Mouse (Mus musculus): ENCODE data around the gene Ankle1.
"Not testable (repeated sequence)": the region's sequence is repeated elsewhere in the genome, so short reads cannot be mapped to it uniquely, and the experiment has no call there.

The Ankle1 gene

GRCm38 (mm10) chr8:71407441-71407840 is 1.6 kb downstream of the Ankle1 start:
- DNase-seq (ENCODE audit: low spot score in 2 of 2), result no peak

- DNase-seq (ENCODE audit: low spot score in 2 of 2), result no peak
Measured at GRCm38 (mm10) chr8:71408231-71408630, 2.4 kb downstream of the Ankle1 start.

- DNase-seq (ENCODE audit: low spot score in 2 of 2), result no peak
Measured at GRCm38 (mm10) chr8:71411535-71412273, 5.9 kb downstream of the Ankle1 start.

- no peak for DNase-seq (ENCODE audit: low spot score in 2 of 2)
Measured at GRCm38 (mm10) chr8:71422121-71422520, 16.3 kb downstream of the Ankle1 start.

GRCm38 (mm10) chr8:71432935-71433334 is 27.1 kb downstream of the Ankle1 start:
- DNase-seq (ENCODE audit: low spot score in 2 of 2), result not testable (repeated sequence)

GRCm38 (mm10) chr8:71437041-71437440 is 31.2 kb downstream of the Ankle1 start:
- no peak for DNase-seq (ENCODE audit: low spot score in 2 of 2)

GRCm38 (mm10) chr8:71441404-71441803 is 35.6 kb downstream of the Ankle1 start:
- DNase-seq (ENCODE audit: low spot score in 2 of 2), result peak in 1 of 2 experiments; percentile 54

GRCm38 (mm10) chr8:71445096-71445495 is 39.3 kb downstream of the Ankle1 start:
- no peak for DNase-seq (ENCODE audit: low spot score in 2 of 2)

- no peak for DNase-seq (ENCODE audit: low spot score in 2 of 2)
Measured at GRCm38 (mm10) chr8:71451337-71451736, 45.5 kb downstream of the Ankle1 start.

GRCm38 (mm10) chr8:71451777-71452176 is 46.0 kb downstream of the Ankle1 start:
- DNase-seq (ENCODE audit: low spot score in 2 of 2), result no peak

- no peak for DNase-seq (ENCODE audit: low spot score in 2 of 2)
Measured at GRCm38 (mm10) chr8:71452669-71453068, 46.9 kb downstream of the Ankle1 start.

GRCm38 (mm10) chr8:71454668-71455067 is 48.9 kb downstream of the Ankle1 start:
- DNase-seq (ENCODE audit: low spot score in 2 of 2), result no peak

- DNase-seq (ENCODE audit: low spot score in 2 of 2), result no peak
Measured at GRCm38 (mm10) chr8:71456906-71457305, 51.1 kb downstream of the Ankle1 start.

- no peak for DNase-seq (ENCODE audit: low spot score in 2 of 2)
Measured at GRCm38 (mm10) chr8:71457659-71458270, 52.0 kb downstream of the Ankle1 start.
